Mouse (Mus musculus) left cerebral cortex, adult 11 months (tissue): ENCODE measurements around the gene Rere.

Experiments used
- DNase-seq: peaks from one replicate; pipeline ENCODE4 v3.0.0; 2022; ENCODE audit warnings: low spot score

The Rere gene

GRCm38 (mm10) chr4:150433827-150434574 is 152.6 kb downstream of the Rere start:
- DNase-seq, result no peak

DNA sequence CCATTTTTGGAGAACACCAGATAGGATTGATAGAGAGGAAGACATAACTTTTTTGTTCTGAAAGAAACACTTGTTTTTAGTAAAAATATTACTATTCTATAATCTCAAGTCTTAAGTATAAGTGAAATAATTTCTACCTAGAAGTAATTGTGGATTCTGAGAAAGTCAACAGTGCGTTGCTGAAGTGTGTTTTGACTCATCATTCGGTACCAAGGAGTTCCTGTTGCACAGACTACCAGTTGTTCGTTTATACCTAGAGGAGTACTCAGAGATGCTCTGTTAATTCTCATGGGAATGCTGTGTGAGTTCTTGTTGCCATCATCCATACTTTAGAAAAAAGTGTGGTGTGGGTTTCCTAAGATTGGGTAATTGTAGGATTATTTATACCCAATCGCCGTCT is 154.1 kb downstream of the Rere start:
- DNase-seq, result no peak

DNA sequence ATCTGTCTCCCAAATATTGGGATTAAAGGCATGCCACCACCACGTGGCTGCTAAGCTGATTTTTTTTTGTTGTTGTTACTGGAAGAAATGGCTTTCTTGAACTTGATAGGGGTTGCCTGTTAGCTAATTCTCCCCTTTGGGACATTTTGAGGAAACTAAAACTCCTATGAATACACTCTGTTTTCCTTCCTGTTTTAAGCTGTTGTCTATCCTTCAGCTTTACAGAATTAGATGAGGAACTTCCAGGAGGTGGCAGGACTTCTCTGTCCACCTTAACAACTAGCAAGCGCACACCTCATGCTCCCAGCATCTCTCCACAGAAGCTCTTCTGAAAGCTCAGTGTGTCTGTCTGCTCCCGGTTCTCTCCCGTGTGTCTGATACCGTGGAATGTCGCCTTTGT is 157.2 kb downstream of the Rere start:
- no peak for DNase-seq

DNA sequence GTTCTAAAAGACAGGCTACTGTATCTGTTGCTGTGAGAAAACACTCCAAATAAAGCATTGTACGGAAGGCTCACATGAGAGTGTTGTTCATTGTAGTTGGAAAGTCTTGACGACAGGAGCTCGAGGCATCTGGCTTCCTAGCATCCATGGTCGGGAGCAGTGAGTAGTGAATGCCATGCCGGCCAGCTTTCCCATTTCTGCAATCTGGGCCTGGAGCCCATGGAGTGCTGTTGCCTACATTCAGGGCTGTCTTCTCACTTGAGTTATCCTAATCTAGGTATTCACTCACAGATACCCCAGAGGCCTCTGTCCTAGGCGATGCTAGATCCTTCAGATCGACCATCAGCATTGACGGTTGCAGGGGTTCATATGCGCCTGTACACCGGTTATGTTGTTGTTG is 160.5 kb downstream of the Rere start:
- DNase-seq, result no peak

- no peak for DNase-seq
Observed at GRCm38 (mm10) chr4:150444068-150444467, 162.6 kb downstream of the Rere start.

GRCm38 (mm10) chr4:150446617-150447016 is 165.2 kb downstream of the Rere start:
- no peak for DNase-seq

DNA sequence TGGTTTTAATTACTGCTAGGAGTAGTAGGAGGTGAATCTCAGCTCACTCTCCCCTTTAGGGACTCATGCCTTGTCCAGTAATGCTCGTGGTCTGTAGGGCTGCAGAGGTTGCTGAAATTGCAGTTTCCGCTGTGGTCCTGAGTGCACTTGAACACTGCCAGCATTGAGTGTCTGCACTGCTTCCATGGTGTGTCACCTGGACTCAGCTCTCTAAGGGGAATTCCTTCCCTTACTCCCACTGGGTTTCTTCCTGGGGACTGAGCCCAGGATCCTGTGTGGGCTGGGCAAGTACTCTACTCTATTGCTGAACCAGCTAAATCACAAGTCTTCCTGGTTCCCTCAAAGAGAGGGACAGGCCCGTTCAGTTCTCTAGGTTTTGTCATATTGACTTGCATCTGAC is 166.1 kb downstream of the Rere start:
- no peak for DNase-seq

GRCm38 (mm10) chr4:150448433-150448832 is 167.0 kb downstream of the Rere start:
- no peak for DNase-seq

DNA sequence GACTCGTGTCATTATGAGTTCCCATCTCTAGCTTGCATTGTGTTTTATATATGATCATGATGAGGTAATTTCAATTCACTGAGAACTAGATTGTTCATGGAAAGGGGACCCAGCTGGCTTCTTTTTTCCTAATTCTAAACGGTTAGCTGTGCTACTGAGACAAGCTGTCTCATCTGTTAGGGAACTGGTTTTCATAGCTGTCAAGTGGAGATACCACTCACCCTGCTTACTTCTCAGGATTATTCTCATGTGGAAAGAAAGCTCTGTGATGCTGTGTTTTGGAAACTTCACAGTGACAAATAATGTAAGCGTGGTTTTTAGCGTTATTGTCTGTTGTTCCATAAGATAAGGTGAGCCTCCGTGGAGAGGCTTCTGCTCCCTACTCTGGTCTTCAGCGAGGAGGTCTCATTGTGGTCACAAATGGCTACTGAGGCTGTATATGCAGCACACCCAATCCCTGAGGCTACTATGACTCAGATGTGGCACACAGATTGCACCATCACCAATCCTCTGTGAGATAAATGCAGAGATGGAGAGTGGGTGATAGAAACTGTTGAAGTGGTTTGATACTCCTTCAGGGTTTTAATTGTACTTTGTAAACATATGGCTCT is 168.7 kb downstream of the Rere start:
- no peak for DNase-seq

DNA sequence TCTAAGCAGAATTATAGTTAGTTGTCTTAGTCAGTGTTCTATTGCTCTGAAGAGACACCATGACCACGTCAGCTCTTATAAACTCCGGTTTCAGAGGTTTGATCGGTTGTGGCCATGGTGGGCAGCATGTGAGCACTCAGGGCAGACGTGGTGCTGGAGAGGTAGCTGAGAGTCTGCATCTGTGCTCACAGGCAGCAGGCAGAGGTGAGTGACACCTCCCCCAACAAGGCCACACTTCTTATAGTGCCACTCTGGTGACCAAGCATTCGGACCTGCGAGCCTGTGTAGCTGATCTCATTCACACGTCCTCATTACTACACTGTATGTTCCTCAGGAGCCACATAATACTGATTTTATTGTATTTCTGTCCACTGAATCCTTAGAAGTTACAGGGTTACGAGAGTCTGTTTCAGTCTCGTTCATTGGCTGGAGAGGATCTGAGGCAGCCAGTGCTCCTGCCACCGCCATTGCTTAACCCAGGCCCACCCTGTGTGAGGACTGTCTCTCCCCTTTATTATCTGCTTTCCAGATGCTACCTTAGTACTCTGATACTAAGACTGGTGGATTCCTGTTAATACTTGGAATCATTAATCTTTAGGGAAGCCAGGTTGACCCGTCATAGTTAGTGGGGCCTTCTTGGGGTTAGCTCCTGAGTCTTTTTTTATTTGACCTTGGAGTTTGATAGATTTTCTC is 170.9 kb downstream of the Rere start:
- DNase-seq, result no peak

DNA sequence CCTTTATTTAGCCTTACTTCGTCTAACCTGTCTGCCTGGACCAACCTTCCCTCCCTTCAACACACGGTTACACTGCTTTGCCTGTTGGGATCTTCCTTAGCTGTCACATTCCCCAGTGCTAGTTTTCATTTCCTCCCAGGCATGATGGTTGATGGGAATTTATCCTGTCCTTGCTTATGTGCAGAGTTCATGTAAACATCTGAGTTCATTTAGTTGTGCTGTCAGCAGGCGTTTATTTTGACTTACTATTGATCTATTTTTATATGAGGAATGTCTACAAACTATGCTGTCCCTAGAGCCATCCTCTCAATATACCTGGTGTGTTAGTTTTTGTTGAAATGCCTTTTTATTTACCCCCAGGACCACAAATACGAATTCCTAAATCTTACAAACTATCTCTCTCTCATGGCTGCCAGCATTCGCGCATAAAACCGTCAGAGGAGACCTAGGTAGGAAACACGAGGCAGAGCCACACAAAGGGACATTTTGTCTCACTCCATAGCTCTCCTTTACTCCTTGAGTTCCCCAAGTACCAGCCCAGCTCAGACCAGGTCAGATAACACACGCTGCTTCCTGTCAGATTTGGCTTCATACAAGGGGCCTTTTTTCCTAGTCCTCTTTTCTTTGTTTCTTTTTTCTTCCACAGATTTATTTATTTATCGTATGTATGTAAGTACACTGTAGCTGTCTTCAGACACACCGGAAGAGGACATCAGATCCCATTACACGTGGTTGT is 173.3 kb downstream of the Rere start:
- no peak for DNase-seq

GRCm38 (mm10) chr4:150455750-150456149 is 174.3 kb downstream of the Rere start:
- no peak for DNase-seq

DNA sequence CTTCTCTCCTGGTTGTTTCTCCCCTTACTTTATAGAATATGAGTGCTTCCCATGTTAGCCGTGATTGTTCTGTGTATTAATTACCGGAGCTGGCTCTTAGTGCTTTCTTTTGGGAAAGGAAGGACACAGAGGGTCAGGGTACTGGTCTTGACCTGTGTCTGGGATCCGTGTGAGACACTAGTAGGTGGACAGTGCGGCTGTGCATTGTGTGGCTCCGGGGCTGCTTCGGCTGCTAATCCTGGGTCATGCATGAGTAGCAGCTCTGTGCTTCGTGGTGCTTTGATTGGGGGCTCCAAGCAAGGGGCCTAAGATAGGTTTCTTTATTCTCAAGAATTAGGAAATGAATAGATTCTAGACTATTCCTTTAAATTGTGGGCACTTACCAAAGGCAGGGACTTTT is 175.0 kb downstream of the Rere start:
- DNase-seq, result no peak

GRCm38 (mm10) chr4:150456886-150457285 is 175.4 kb downstream of the Rere start:
- no peak for DNase-seq

- no peak for DNase-seq
Observed at GRCm38 (mm10) chr4:150457353-150457752, 175.9 kb downstream of the Rere start.

DNA sequence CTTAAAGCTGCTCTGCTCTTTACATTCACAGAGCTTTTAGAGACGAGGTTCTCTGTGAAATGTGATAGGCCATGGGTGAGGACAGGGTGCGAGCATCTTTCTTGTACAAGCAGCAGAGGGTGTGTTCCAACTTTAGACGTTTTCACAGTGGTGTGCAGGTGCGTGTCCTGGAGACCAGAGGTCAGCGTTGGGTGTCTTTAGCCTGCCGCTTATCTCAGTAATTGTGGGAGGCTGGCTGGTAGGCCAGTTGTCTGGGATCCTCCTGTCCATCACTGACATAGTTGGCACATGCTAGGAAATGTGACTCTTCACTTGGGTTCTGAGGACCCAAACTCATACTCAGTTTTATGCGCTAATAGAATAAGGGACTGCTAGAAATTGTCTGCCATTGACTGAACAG is 176.3 kb downstream of the Rere start:
- no peak for DNase-seq

DNA sequence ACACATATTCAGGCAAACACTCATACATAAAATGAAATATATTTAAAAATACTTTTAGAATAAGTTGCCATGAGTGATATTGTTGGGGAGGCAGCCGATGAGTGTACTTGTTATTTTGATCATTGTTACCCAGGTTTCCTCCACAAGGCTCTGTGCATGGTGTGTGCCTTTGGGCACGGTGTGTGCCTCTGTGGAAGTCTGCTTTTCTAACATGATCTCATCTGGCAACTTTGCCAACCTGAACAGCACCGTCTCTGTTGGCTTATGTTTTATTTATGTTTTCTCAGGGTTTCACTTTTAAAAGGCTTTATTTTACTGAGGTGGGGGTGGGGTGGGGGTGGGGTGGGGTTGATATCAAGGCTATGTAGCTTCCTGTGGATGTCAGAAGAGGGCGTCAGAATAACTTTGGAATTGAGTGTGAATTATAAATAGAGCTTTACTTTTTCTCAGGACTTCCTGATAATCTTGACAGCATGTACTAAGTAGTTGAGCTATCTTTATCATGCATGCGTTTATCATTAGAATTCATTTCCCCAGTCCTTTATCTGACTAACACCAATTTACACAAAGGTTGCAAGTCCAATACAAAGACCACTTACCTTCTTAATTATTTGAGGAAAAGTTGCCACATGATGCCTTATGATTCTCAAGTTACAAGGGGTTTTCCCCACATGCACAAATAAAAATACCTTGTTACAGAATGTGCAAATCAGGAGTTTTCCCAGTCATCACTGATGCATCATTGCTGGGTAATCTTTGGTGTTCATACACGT is 177.8 kb downstream of the Rere start:
- DNase-seq, result no peak

- no peak for DNase-seq
Observed at GRCm38 (mm10) chr4:150460451-150460850, 179.0 kb downstream of the Rere start.

DNA sequence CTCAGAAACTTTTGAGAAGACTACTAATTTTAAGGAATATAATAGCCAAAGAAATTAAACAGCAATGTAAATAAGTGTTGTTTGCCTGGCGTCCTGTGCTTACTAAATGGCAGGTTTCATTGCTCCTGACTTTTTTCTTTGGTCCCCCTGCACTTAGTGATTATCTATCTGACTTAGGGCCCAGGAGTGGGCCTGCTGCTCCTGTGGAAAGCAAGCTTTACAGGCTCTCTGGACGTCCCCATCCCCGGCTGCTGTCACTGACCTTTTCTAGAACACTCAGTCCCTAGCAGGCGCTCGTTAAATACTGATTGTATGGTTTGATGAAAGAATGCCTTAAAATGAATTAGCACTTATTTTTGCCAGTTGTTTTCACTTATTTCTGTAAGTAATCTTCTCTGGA is 179.6 kb downstream of the Rere start:
- DNase-seq, result no peak

GRCm38 (mm10) chr4:150461427-150462189 is 180.2 kb downstream of the Rere start:
- no peak for DNase-seq

GRCm38 (mm10) chr4:150462367-150462766 is 180.9 kb downstream of the Rere start:
- no peak for DNase-seq
